Mouse (Mus musculus) frontal cortex, adult (tissue): ENCODE data around the gene Vmn1r226.

ENCODE experiments used
- ATAC-seq: cut with Nextera tagmentation; 2 replicates; pipeline ENCODE4 v1.9.2; 2017; ENCODE audit warnings: mild to moderate bottlenecking, moderate library complexity, mixed read lengths; ENCODE audit not compliant: low TSS enrichment

The Vmn1r226 gene

DNA sequence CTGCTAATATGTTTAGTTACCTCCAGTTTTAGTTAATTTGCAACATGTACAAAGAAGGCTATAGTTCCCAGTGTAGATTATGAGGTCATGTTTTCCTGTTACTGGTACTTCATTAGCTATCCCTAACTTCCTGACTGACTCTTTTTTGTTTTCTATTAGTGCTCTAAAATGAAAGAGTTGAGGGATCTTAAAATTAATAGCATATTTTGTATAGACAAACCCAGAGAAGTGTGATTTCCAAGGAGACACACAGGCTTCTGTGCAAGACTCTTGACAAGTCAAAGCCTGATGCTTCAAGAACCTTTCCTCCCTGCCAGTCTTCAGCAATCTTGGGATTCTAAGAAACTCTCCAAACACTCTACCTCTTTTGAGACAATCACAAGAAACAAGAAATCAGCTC lies at the start of gene Vmn1r226:
Gene Vmn1r226, plus strand, starts transcription at position 301 of the 400 bp plus-strand sequence.
- ATAC-seq = no peak

DNA sequence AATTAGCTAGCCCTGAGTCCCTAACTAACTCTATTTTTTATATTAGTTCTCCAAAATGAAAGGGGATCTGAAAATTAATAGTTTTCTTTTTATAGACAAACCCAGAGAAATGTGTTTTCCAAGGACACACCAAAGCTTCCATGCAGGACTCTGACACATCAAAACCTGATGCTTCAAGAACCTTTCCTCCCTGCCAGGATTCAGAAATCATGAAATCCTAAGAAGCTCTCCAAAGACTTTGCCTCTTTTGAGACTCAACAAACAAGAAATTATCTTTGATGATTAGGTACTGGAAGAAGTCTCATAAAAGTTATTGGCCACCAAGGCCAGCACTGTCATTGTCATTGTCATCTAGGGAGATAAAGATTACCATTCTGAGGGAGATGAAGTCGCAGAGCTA lies 46.9 kb downstream of the Vmn1r226 start, which contains the start of gene Vmn1r227:
Gene Vmn1r227, plus strand, starts transcription at position 301 of the 400 bp plus-strand sequence.
- no peak for ATAC-seq
